Mouse (Mus musculus): ENCODE results near the gene Lcp1. TPM values are rescaled to one million over a fixed set of nuclear protein-coding genes. Genes with fewer than 3 reads are reported as not detected.

Gene Lcp1
- polyA plus RNA-seq, 1 experiment = 5.5 TPM

DNA sequence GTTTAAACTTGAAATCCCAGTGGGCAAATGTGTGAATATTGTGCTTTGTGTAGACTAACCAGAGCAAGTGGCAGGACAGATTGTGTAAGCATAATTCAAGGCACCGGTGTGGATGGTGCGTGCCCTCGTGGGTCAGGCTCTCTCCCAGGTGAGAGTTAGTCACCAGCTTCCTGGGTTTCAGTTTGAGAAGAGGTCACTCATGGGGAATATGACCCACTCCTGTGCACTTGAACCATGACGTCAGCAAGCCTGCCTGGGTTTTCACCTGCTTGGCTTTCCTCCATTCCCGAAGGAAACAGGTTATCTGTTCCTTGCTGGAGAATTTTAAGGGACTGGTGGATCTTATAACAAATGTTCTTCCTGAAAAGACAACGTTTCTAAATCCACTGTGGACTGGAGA is 91.5 kb downstream of the Lcp1 start:
- H3K4me1 ChIP-seq (ENCODE audit: control insufficient read depth, insufficient read depth, low read length) = no peaks in the 10 kb centered on the region
- H3K4me3 ChIP-seq (ENCODE audit: insufficient read depth, low read length) = no peak overlapping the region
- no peak overlapping the region for H3K27ac ChIP-seq (ENCODE audit: insufficient read depth, low read length)
- TF ChIP-seq CTCF (IDR thresholded peaks at IDR 0.05; ENCODE audit: extremely low read depth, insufficient read depth, low read length) (no peak), POLR2A (IDR thresholded peaks at IDR 0.05; ENCODE audit: extremely low read depth, insufficient read depth, low read length) (no peak)

DNA sequence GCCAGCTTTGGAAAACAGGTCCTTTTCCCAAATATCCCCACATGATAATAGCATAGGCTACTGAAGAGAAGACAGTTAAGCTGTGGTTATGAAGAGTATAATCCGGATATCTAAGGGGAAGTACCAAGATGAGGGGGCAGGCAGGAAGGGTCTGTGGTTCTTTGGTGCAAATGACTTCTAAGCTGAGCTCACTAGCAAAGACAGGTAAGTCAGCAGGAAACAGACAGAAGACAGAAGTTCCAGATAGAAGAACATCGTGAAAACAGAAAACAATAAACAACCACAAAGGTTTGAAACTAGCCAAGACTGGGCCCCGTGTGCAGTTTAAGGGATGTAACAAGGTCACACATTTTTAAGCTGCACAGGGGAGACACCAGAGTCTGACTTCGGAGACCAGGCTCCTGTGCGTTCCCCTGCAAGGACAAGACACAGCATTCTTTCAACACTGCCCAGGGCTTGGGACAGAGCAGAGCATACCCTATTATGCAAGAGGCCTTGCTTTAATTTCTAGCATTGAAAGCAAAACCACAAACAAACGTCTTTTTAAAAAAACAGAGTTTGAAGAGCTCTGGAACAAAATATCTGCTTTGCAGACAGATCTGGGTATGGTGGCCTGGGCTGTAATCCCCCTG is 96.7 kb downstream of the Lcp1 start:
- H3K27ac ChIP-seq (ENCODE audit: insufficient read depth, low read length) = no peak overlapping the region
- no peaks in the 10 kb centered on the region for H3K4me1 ChIP-seq (ENCODE audit: control insufficient read depth, insufficient read depth, low read length)
- TF ChIP-seq CTCF (IDR thresholded peaks at IDR 0.05; ENCODE audit: extremely low read depth, insufficient read depth, low read length) = no peak
- no peak for TF ChIP-seq POLR2A (IDR thresholded peaks at IDR 0.05; ENCODE audit: extremely low read depth, insufficient read depth, low read length)
- no peak overlapping the region for H3K4me3 ChIP-seq (ENCODE audit: insufficient read depth, low read length)

- Histone ChIP-seq H3K27ac (ENCODE audit: insufficient read depth, low read length) (no peak overlapping the region), H3K4me3 (ENCODE audit: insufficient read depth, low read length) (no peak overlapping the region), H3K4me1 (ENCODE audit: control insufficient read depth, insufficient read depth, low read length) (no peaks in the 10 kb centered on the region)
- peak; percentile 51 for TF ChIP-seq CTCF (IDR thresholded peaks at IDR 0.05; ENCODE audit: extremely low read depth, insufficient read depth, low read length)
- TF ChIP-seq POLR2A (IDR thresholded peaks at IDR 0.05; ENCODE audit: extremely low read depth, insufficient read depth, low read length) = no peak
Measured at GRCm38 (mm10) chr14:75229834-75230233, 98.9 kb downstream of the Lcp1 start.

- TF ChIP-seq CTCF (IDR thresholded peaks at IDR 0.05; ENCODE audit: extremely low read depth, insufficient read depth, low read length) (no peak), POLR2A (IDR thresholded peaks at IDR 0.05; ENCODE audit: extremely low read depth, insufficient read depth, low read length) (no peak)
- no peak overlapping the region for H3K27ac ChIP-seq (ENCODE audit: insufficient read depth, low read length)
- no peaks in the 10 kb centered on the region for H3K4me1 ChIP-seq (ENCODE audit: control insufficient read depth, insufficient read depth, low read length)
- H3K4me3 ChIP-seq (ENCODE audit: insufficient read depth, low read length) = no peak overlapping the region
Measured at GRCm38 (mm10) chr14:75233070-75233469, 102.2 kb downstream of the Lcp1 start.

DNA sequence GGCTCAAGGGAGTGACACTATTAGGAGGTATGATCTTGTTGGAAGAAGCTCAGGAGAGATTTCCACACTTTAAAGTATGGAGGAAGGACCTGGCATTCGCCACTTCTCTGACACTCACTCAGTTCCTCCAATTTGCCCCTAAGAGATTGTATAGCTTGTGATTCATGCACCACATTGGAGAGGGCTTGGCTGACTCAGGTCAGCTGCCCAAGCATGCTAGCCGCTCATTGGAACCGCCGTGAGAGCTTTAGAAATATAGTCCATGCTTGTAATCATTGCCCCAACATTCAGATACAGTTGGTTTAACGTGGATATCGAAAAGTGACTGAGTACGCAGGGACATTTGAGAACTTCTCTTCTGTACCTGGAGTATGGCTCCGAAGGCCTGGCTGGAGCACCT is 104.7 kb downstream of the Lcp1 start:
- no peak for TF ChIP-seq POLR2A (IDR thresholded peaks at IDR 0.05; ENCODE audit: extremely low read depth, insufficient read depth, low read length)
- TF ChIP-seq CTCF (IDR thresholded peaks at IDR 0.05; ENCODE audit: extremely low read depth, insufficient read depth, low read length) = no peak
- Histone ChIP-seq H3K4me3 (ENCODE audit: insufficient read depth, low read length) (no peak overlapping the region; the same call in 1 of the 2 replicates), H3K27ac (ENCODE audit: insufficient read depth, low read length) (no peak overlapping the region), H3K4me1 (ENCODE audit: control insufficient read depth, insufficient read depth, low read length) (no peaks in the 10 kb centered on the region)

GRCm38 (mm10) chr14:75235955-75236635 is 105.2 kb downstream of the Lcp1 start:
- Histone ChIP-seq H3K4me1 (ENCODE audit: control insufficient read depth, insufficient read depth, low read length) (no peaks in the 10 kb centered on the region), H3K4me3 (ENCODE audit: insufficient read depth, low read length) (no peak overlapping the region), H3K27ac (ENCODE audit: insufficient read depth, low read length) (no peak overlapping the region)
- no peak for TF ChIP-seq POLR2A (IDR thresholded peaks at IDR 0.05; ENCODE audit: extremely low read depth, insufficient read depth, low read length)
- TF ChIP-seq CTCF (IDR thresholded peaks at IDR 0.05; ENCODE audit: extremely low read depth, insufficient read depth, low read length) = no peak

GRCm38 (mm10) chr14:75236636-75237003 is 105.7 kb downstream of the Lcp1 start:
- Histone ChIP-seq H3K4me1 (ENCODE audit: control insufficient read depth, insufficient read depth, low read length) (no peaks in the 10 kb centered on the region), H3K4me3 (ENCODE audit: insufficient read depth, low read length) (no peak overlapping the region), H3K27ac (ENCODE audit: insufficient read depth, low read length) (no peak overlapping the region)
- TF ChIP-seq POLR2A (IDR thresholded peaks at IDR 0.05; ENCODE audit: extremely low read depth, insufficient read depth, low read length) (no peak), CTCF (IDR thresholded peaks at IDR 0.05; ENCODE audit: extremely low read depth, insufficient read depth, low read length) (no peak)

- H3K27ac ChIP-seq (ENCODE audit: insufficient read depth, low read length) = no peak overlapping the region
- no peak for TF ChIP-seq POLR2A (IDR thresholded peaks at IDR 0.05; ENCODE audit: extremely low read depth, insufficient read depth, low read length)
- TF ChIP-seq CTCF (IDR thresholded peaks at IDR 0.05; ENCODE audit: extremely low read depth, insufficient read depth, low read length) = no peak
- no peaks in the 10 kb centered on the region for H3K4me1 ChIP-seq (ENCODE audit: control insufficient read depth, insufficient read depth, low read length)
- no peak overlapping the region for H3K4me3 ChIP-seq (ENCODE audit: insufficient read depth, low read length)
Measured at GRCm38 (mm10) chr14:75237096-75237495, 106.2 kb downstream of the Lcp1 start.

GRCm38 (mm10) chr14:75238054-75238692 is 107.3 kb downstream of the Lcp1 start:
- TF ChIP-seq POLR2A (IDR thresholded peaks at IDR 0.05; ENCODE audit: extremely low read depth, insufficient read depth, low read length) (no peak), CTCF (IDR thresholded peaks at IDR 0.05; ENCODE audit: extremely low read depth, insufficient read depth, low read length) (no peak)
- Histone ChIP-seq H3K4me3 (ENCODE audit: insufficient read depth, low read length) (no peak overlapping the region), H3K27ac (ENCODE audit: insufficient read depth, low read length) (no peak overlapping the region), H3K4me1 (ENCODE audit: control insufficient read depth, insufficient read depth, low read length) (no peaks in the 10 kb centered on the region)

- Histone ChIP-seq H3K4me1 (ENCODE audit: control insufficient read depth, insufficient read depth, low read length) (no peaks in the 10 kb centered on the region), H3K27ac (ENCODE audit: insufficient read depth, low read length) (no peak within 1 kb of the TSS), H3K4me3 (ENCODE audit: insufficient read depth, low read length) (no peak within 1 kb of the TSS)
- TF ChIP-seq POLR2A (IDR thresholded peaks at IDR 0.05; ENCODE audit: extremely low read depth, insufficient read depth, low read length) = no peak
- no peak for TF ChIP-seq CTCF (IDR thresholded peaks at IDR 0.05; ENCODE audit: extremely low read depth, insufficient read depth, low read length)
Measured at GRCm38 (mm10) chr14:75242087-75242486, 111.2 kb downstream of the Lcp1 start, which contains the start of gene Cpb2. Cpb2 (plus strand) TSS chr14:75242287.

Data from cortical plate, adult 2 months (tissue).